Mouse (Mus musculus) E14TG2a.4 (cell line): ENCODE data around the gene Dok1.

Experiments used
- H3K27me3 ChIP-seq: 2 replicates; pipeline ENCODE4 v1.6.1; 2014; ENCODE audit warnings: low read length, control low read depth; ENCODE audit not compliant: insufficient read depth
- H3K36me3 ChIP-seq: 2 replicates; pipeline ENCODE4 v1.6.1; 2014; ENCODE audit warnings: low read length, control low read depth; ENCODE audit not compliant: insufficient read depth
- H3K4me1 ChIP-seq: replicated peaks from 2 replicates; pipeline ENCODE4 v1.6.1; 2014; ENCODE audit warnings: low read depth, low read length, control low read depth
- H3K4me3 ChIP-seq: replicated peaks from 2 replicates; pipeline ENCODE4 v1.5.1; 2014; ENCODE audit warnings: mild to moderate bottlenecking, low read length
- H3K9me3 ChIP-seq: 2 replicates; pipeline ENCODE4 v1.6.1; 2014; ENCODE audit warnings: low read length, control low read depth
- CTCF ChIP-seq: conservative IDR thresholded peaks from 2 replicates; pipeline ENCODE4 v1.5.1; 2014; ENCODE audit warnings: low read length
- NANOG ChIP-seq: IDR thresholded peaks from 2 replicates; pipeline ENCODE4 v1.6.1; 2014; ENCODE audit warnings: borderline replicate concordance, low read length, mixed read lengths
- POU5F1 ChIP-seq: IDR thresholded peaks from 2 replicates; pipeline ENCODE4 v1.6.1; 2014; ENCODE audit warnings: low read length, borderline replicate concordance

The Dok1 gene

GRCm38 (mm10) chr6:83004872-83005271, 28.4 kb downstream of the Dok1 start:
- Histone ChIP-seq H3K27me3 (no peaks in the 10 kb centered on the region), H3K9me3 (peaks cover 6% of the 10 kb centered on the region), H3K4me1 (no peaks in the 10 kb centered on the region), H3K4me3 (no peak overlapping the region), H3K36me3 (no peaks in the 10 kb centered on the region)
- TF ChIP-seq NANOG (no peak), POU5F1 (no peak), CTCF (no peak)

DNA sequence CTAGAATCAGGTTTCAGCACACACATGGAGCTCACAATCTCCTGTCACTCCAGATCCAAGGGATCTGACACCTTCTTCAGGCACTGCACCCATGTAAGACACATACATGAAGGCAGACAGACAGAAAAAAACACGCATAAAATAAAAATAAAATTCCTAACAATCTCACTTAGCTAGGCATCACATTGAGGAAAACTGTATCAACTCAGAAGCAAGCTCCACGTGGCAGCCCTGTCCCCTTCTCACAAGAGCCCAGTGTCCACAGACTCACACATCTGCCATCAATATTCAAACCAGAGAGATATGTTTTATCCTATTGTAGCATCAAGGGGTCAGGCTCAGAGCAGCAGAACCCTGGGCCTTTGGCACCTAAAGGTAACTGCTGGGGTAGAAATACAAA, 29.0 kb downstream of the Dok1 start:
- no peaks in the 10 kb centered on the region for H3K4me1 ChIP-seq
- no peaks in the 10 kb centered on the region for H3K36me3 ChIP-seq
- H3K9me3 ChIP-seq = peaks cover under 1% of the 10 kb centered on the region; the same call in 1 of the 2 replicates
- no peak for TF ChIP-seq POU5F1
- TF ChIP-seq NANOG = no peak
- TF ChIP-seq CTCF = no peak
- no peaks in the 10 kb centered on the region for H3K27me3 ChIP-seq
- H3K4me3 ChIP-seq = no peak overlapping the region

DNA sequence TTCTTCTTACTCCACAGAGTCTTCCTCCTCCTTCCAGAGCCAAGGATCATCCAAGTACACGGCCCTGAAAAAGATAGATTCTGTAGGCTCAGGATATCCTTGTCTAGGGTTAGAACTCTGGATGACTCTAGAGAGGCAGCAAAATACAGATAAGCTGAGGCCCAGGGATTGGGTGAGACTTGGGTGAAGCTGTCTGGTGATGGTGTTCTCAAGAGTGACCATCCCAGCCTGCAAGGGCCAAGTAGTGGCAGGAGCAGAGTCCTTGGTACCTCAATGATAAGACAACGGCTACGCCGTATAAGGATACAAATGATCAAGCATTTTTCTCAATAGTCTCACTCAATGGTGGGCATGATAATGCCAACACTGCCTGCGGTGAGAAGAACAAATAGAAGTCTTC, 29.4 kb downstream of the Dok1 start:
- Histone ChIP-seq H3K4me3 (no peak overlapping the region), H3K27me3 (no peaks in the 10 kb centered on the region), H3K4me1 (no peaks in the 10 kb centered on the region), H3K36me3 (no peaks in the 10 kb centered on the region), H3K9me3 (no peaks in the 10 kb centered on the region)
- no peak for TF ChIP-seq NANOG
- TF ChIP-seq POU5F1 = no peak
- no peak for TF ChIP-seq CTCF

GRCm38 (mm10) chr6:83003082-83003481, 30.2 kb downstream of the Dok1 start:
- TF ChIP-seq CTCF (no peak), NANOG (no peak), POU5F1 (no peak)
- Histone ChIP-seq H3K36me3 (no peaks in the 10 kb centered on the region), H3K27me3 (no peaks in the 10 kb centered on the region), H3K4me1 (no peaks in the 10 kb centered on the region), H3K9me3 (no peaks in the 10 kb centered on the region), H3K4me3 (no peak overlapping the region)

- TF ChIP-seq POU5F1 (no peak), CTCF (no peak), NANOG (no peak)
- H3K27me3 ChIP-seq = peaks cover 8% of the 10 kb centered on the region
- H3K9me3 ChIP-seq = no peaks in the 10 kb centered on the region
- H3K36me3 ChIP-seq = no peaks in the 10 kb centered on the region
- peaks cover 4% of the 10 kb centered on the region; the same call in 1 of the 2 replicates for H3K4me1 ChIP-seq
- no peak overlapping the region for H3K4me3 ChIP-seq
Measured at GRCm38 (mm10) chr6:82999986-83000385, 33.3 kb downstream of the Dok1 start.

- TF ChIP-seq POU5F1 (no peak), CTCF (no peak)
- no peak overlapping the region for H3K4me3 ChIP-seq
- peaks cover 13% of the 10 kb centered on the region for H3K27me3 ChIP-seq
- no peaks in the 10 kb centered on the region for H3K9me3 ChIP-seq
- H3K36me3 ChIP-seq = no peaks in the 10 kb centered on the region
- peaks cover 4% of the 10 kb centered on the region; the same call in 1 of the 2 replicates for H3K4me1 ChIP-seq
Measured at GRCm38 (mm10) chr6:82998326-82998725, 34.9 kb downstream of the Dok1 start.

DNA sequence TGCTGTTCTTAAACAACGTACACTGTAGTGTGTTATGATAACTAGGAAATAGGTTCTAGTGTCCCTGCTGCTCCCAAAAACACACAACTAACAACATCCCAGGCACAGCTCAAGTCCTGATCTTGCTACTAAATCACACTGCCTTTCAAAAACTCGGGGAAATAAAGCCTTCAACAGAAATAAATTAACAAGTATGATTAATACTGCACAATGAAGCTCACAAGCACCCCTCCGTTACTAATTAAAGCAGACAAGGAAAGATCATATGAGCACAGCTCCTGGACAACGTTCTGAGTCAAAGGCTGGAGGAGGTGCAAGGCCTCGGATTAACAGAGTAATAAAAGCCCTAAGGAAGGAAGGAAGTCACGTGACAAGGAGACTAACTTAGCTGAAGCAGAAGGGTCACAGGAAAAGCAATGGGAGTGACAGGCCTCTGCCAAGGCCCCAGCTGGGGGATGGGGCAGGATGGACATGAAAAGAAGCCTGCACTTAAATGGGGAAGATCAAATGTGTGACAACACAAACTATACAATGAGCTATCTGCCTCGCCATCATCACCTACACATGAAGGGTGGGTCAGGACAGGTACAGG, 35.7 kb downstream of the Dok1 start:
- peaks cover 4% of the 10 kb centered on the region; the same call in 1 of the 2 replicates for H3K4me1 ChIP-seq
- TF ChIP-seq NANOG (no peak), POU5F1 (no peak), CTCF (no peak)

GRCm38 (mm10) chr6:82996740-82997315, 36.4 kb downstream of the Dok1 start:
- Histone ChIP-seq H3K27me3 (peaks cover 13% of the 10 kb centered on the region), H3K36me3 (no peaks in the 10 kb centered on the region), H3K4me1 (peaks cover 4% of the 10 kb centered on the region; the same call in 1 of the 2 replicates), H3K4me3 (no peak overlapping the region), H3K9me3 (no peaks in the 10 kb centered on the region)
- TF ChIP-seq NANOG (no peak), CTCF (peak; percentile 83)

More for the DNA sequence above, 35.7 kb downstream of the Dok1 start:
- Histone ChIP-seq H3K4me3 (no peak overlapping the region), H3K27me3 (peaks cover 13% of the 10 kb centered on the region), H3K36me3 (no peaks in the 10 kb centered on the region), H3K9me3 (no peaks in the 10 kb centered on the region)

- no peak for TF ChIP-seq CTCF
- no peak for TF ChIP-seq POU5F1
- TF ChIP-seq NANOG = no peak
- H3K4me1 ChIP-seq = peaks cover 4% of the 10 kb centered on the region; the same call in 1 of the 2 replicates
- H3K27me3 ChIP-seq = peaks cover 13% of the 10 kb centered on the region
- H3K36me3 ChIP-seq = no peaks in the 10 kb centered on the region
- H3K9me3 ChIP-seq = no peaks in the 10 kb centered on the region
- no peak overlapping the region for H3K4me3 ChIP-seq
Measured at GRCm38 (mm10) chr6:82994372-82994771, 38.9 kb downstream of the Dok1 start.
